Mouse (Mus musculus) forebrain, embryonic 14.5 days (tissue): ENCODE data around the gene Tiam1. TPM values are rescaled to one million over a fixed set of nuclear protein-coding genes. Genes with fewer than 3 reads are reported as not detected.

Experiments
- ATAC-seq: fragments of 200-750 bp; cut with Nextera tagmentation; 2 replicates; pipeline ENCODE4 v1.8.0; 2017; ENCODE audit warnings: mild to moderate bottlenecking, moderate library complexity
- DNase-seq: peaks from one replicate; pipeline ENCODE4 v3.0.0-alpha.2; 2015; ENCODE audit warnings: low spot score
- H3K27ac ChIP-seq: fragments of 300-500 bp; sonication (generic); 2 replicates; pipeline ENCODE4 v1.5.1; 2014; ENCODE audit warnings: low read depth, mild to moderate bottlenecking, control low read depth, low read length, moderate library complexity
- H3K27me3 ChIP-seq: fragments of 300-500 bp; sonication (generic); replicated peaks from 2 replicates; pipeline ENCODE4 v1.6.1; 2014; ENCODE audit warnings: low read length, control low read depth, mixed read lengths; ENCODE audit not compliant: control insufficient read depth, insufficient read depth
- H3K36me3 ChIP-seq: fragments of 300-500 bp; sonication (generic); 2 replicates; pipeline ENCODE4 v1.6.1; 2014; ENCODE audit warnings: low read length, control low read depth; ENCODE audit not compliant: control insufficient read depth, insufficient read depth
- H3K4me1 ChIP-seq: fragments of 300-500 bp; sonication (generic); 2 replicates; pipeline ENCODE4 v1.6.1; 2014; ENCODE audit warnings: antibody characterized with exemption, low read length, control low read depth; ENCODE audit not compliant: control insufficient read depth, insufficient read depth
- H3K4me2 ChIP-seq: fragments of 300-500 bp; sonication (generic); 2 replicates; pipeline ENCODE4 v1.6.1; 2014; ENCODE audit warnings: mild to moderate bottlenecking, control low read depth, low read length
- H3K4me3 ChIP-seq: fragments of 300-500 bp; sonication (generic); 2 replicates; pipeline ENCODE4 v1.5.1; 2014; ENCODE audit warnings: low read depth, low read length, control low read depth
- H3K9ac ChIP-seq: fragments of 300-500 bp; sonication (generic); 2 replicates; pipeline ENCODE4 v1.6.1; 2014; ENCODE audit warnings: mild to moderate bottlenecking, low read length, control low read depth, moderate library complexity
- H3K9me3 ChIP-seq: fragments of 300-500 bp; sonication (generic); replicated peaks from 2 replicates; pipeline ENCODE4 v1.6.1; 2016; ENCODE audit warnings: low read length, control low read depth, mixed read lengths; ENCODE audit not compliant: control insufficient read depth
- WGBS: fragments of 180-500 bp; shearing (Covaris S2); extraction: QIAGEN DNeasy Blood & Tissue Kit; methylation state at CpG from one replicate; pipeline ENCODE4 v1.1.7; 2014; 5-methylcytosine and 5-hydroxymethylcytosine counted together
- polyA plus RNA-seq: library from polyadenylated mRNA; unstranded; fragments of >200 nt; fragmentation: Nextera tagmentation; extraction: Ambion mirVana; gene quantifications from 2 replicates; pipeline ENCODE4 v1.2.1, GENCODE M21; 2014

The Tiam1 gene
- polyA plus RNA-seq, 1 experiment from 2014 or later: 22.4 TPM

GRCm38 (mm10) chr16:89934616-89935015, 209.0 kb downstream of the Tiam1 start:
- Histone ChIP-seq H3K4me1 (no peaks in the 10 kb centered on the region), H3K4me2 (no peak overlapping the region), H3K36me3 (no peaks in the 10 kb centered on the region), H3K27me3 (no peaks in the 10 kb centered on the region), H3K27ac (no peak overlapping the region), H3K9me3 (no peaks in the 10 kb centered on the region), H3K9ac (no peak overlapping the region), H3K4me3 (no peak overlapping the region)
- DNase-seq: no peak
- 79% methylated on average over 10 of the region's 10 CpGs for WGBS
- no peak for ATAC-seq

GRCm38 (mm10) chr16:89933976-89934375, 209.6 kb downstream of the Tiam1 start:
- no peaks in the 10 kb centered on the region for H3K36me3 ChIP-seq
- H3K9me3 ChIP-seq: no peaks in the 10 kb centered on the region
- DNase-seq: no peak
- WGBS: 79% methylated on average over 7 of the region's 7 CpGs
- H3K4me3 ChIP-seq: no peak overlapping the region
- H3K27ac ChIP-seq: no peak overlapping the region
- no peak overlapping the region for H3K9ac ChIP-seq
- no peak overlapping the region for H3K4me2 ChIP-seq
- no peaks in the 10 kb centered on the region for H3K4me1 ChIP-seq
- no peak for ATAC-seq
- no peaks in the 10 kb centered on the region for H3K27me3 ChIP-seq

GRCm38 (mm10) chr16:89928611-89929010, 215.0 kb downstream of the Tiam1 start:
- 86% methylated on average over 7 of the region's 7 CpGs for WGBS
- Histone ChIP-seq H3K4me2 (no peak overlapping the region), H3K36me3 (no peaks in the 10 kb centered on the region), H3K9me3 (no peaks in the 10 kb centered on the region), H3K4me1 (peaks cover 14% of the 10 kb centered on the region), H3K27ac (no peak overlapping the region), H3K9ac (no peak overlapping the region), H3K27me3 (no peaks in the 10 kb centered on the region), H3K4me3 (no peak overlapping the region)
- DNase-seq (no peak), ATAC-seq (no peak)

DNA sequence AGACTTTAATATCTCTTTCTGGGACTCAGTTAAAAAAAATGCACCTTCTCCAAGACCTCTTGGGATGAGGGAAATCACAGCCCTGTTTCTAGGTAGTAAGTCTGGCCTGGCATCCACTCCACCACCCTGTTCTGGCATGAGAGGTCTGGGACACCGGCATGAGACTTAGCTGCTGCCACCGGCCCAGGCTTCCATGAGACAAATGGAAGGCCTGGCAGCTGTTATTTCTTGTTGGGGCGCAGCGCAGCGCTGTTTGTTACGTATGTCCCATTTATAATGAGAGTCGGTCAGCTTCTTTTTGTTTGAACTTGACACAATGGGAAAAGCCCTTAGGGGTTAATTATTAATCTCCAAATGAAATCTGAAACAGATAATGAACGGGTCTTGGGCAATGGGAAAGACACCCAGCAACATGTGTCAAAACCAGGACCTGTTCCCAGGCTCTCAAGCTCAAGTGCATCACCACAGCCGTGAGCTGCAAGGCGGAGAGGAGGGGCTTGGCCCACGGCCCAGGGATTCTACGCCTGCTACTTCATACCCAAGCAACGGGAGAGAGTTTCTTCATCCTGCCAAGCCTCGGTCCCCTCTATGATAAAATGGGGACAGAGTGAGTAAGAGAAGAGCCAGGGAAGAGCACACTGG, 219.2 kb downstream of the Tiam1 start:
- Histone ChIP-seq H3K4me3 (no peak overlapping the region), H3K27ac (peak overlapping the region; percentile 33; the same call in 1 of the 2 replicates), H3K4me2 (peak overlapping the region; percentile 35), H3K27me3 (no peaks in the 10 kb centered on the region), H3K9me3 (no peaks in the 10 kb centered on the region), H3K36me3 (no peaks in the 10 kb centered on the region), H3K4me1 (peaks cover 19% of the 10 kb centered on the region), H3K9ac (no peak overlapping the region)
- ATAC-seq (peak; percentile 79), DNase-seq (peak; percentile 93)
- WGBS: 26% methylated on average over 14 of the region's 14 CpGs

- Histone ChIP-seq H3K9me3 (no peaks in the 10 kb centered on the region), H3K27ac (no peak overlapping the region)
- 74% methylated on average over 8 of the region's 8 CpGs for WGBS
Measured at GRCm38 (mm10) chr16:89923311-89923710, 220.3 kb downstream of the Tiam1 start.

GRCm38 (mm10) chr16:89922458-89922857, 221.1 kb downstream of the Tiam1 start:
- H3K36me3 ChIP-seq: no peaks in the 10 kb centered on the region
- H3K4me3 ChIP-seq: no peak overlapping the region
- ATAC-seq: no peak
- peaks cover 19% of the 10 kb centered on the region for H3K4me1 ChIP-seq
- no peaks in the 10 kb centered on the region for H3K9me3 ChIP-seq
- H3K4me2 ChIP-seq: no peak overlapping the region
- H3K9ac ChIP-seq: no peak overlapping the region
- no peaks in the 10 kb centered on the region for H3K27me3 ChIP-seq
- H3K27ac ChIP-seq: no peak overlapping the region
- 90% methylated on average over 8 of the region's 8 CpGs for WGBS
- DNase-seq: no peak

More at GRCm38 (mm10) chr16:89923311-89923710, 220.3 kb downstream of the Tiam1 start:
- Histone ChIP-seq H3K4me2 (no peak overlapping the region), H3K4me1 (peaks cover 19% of the 10 kb centered on the region), H3K4me3 (no peak overlapping the region), H3K9ac (no peak overlapping the region), H3K36me3 (no peaks in the 10 kb centered on the region), H3K27me3 (no peaks in the 10 kb centered on the region)
- DNase-seq: no peak
- no peak for ATAC-seq

- Histone ChIP-seq H3K4me2 (peak overlapping the region; percentile 28; the same call in 1 of the 2 replicates), H3K9ac (no peak overlapping the region), H3K4me3 (no peak overlapping the region), H3K27me3 (no peaks in the 10 kb centered on the region), H3K27ac (peak overlapping the region; percentile 55; the same call in 1 of the 2 replicates), H3K4me1 (peaks cover 19% of the 10 kb centered on the region), H3K36me3 (no peaks in the 10 kb centered on the region), H3K9me3 (no peaks in the 10 kb centered on the region)
- WGBS: 37% methylated on average over 14 of the region's 14 CpGs
- ATAC-seq: peak; percentile 51
- peak; percentile 78 for DNase-seq
Measured at GRCm38 (mm10) chr16:89921370-89921769, 222.2 kb downstream of the Tiam1 start.

DNA sequence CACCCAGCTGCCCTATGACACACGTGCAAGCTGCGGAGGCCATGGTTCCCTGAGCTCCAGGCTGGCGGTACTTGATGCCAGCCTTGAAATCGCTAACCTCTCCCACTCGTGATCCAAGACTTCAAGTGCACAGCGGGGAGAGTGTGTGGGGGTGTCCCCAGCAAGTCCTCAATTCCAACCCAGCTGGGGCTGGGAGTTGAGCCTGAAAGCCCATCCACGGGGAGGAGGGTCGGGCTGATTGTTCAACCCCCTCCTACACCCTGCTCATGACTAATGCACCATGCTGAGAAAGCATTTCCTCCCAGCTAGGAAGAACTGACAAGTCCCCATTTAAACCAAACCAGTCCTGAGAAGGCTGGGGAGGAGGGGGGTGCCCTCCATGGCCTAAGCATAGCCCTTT, 223.2 kb downstream of the Tiam1 start:
- Histone ChIP-seq H3K9me3 (no peaks in the 10 kb centered on the region), H3K36me3 (no peaks in the 10 kb centered on the region), H3K27ac (no peak overlapping the region), H3K27me3 (no peaks in the 10 kb centered on the region), H3K4me1 (peaks cover 19% of the 10 kb centered on the region), H3K4me3 (no peak overlapping the region), H3K9ac (no peak overlapping the region), H3K4me2 (no peak overlapping the region)
- ATAC-seq (no peak), DNase-seq (no peak)
- 72% methylated on average over 8 of the region's 8 CpGs for WGBS

GRCm38 (mm10) chr16:89917404-89917803, 226.2 kb downstream of the Tiam1 start:
- no peaks in the 10 kb centered on the region for H3K36me3 ChIP-seq

More at GRCm38 (mm10) chr16:89917404-89917803, 226.2 kb downstream of the Tiam1 start:
- no peaks in the 10 kb centered on the region for H3K9me3 ChIP-seq
- no peak overlapping the region for H3K27ac ChIP-seq
- H3K9ac ChIP-seq: no peak overlapping the region
- H3K27me3 ChIP-seq: no peaks in the 10 kb centered on the region
- no peak for DNase-seq
- H3K4me2 ChIP-seq: no peak overlapping the region
- peaks cover 6% of the 10 kb centered on the region; the same call in 1 of the 2 replicates for H3K4me1 ChIP-seq
- no peak for ATAC-seq
- H3K4me3 ChIP-seq: no peak overlapping the region
- WGBS: 87% methylated on average over 15 of the region's 15 CpGs
